Mouse (Mus musculus): ENCODE data around the gene Eif2b3.

Eif2b3 gene

DNA sequence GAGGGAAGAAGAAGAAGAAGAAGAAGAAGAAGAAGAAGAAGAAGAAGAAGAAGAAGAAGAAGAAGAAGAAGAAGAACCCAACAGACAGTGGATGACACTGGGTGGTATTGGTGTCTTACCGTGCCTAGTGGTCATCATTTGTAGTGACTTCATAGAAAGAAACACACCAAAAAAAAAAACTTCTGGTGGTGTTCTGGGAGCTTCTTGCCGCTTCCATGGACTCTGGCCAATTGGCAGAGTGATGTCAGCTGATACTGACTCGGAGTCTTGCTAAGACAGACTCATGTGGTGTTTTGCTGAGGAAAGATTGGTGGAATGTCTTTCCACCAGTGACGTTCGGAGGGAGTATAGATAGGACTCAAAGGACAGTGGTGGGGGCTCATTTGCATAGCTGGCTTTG, 9.0 kb upstream of the Eif2b3 start:
- in situ Hi-C loops (cut with MboI; ENCODE audit: unreplicated experiment in 2 of 2), result no loop called here

DNA sequence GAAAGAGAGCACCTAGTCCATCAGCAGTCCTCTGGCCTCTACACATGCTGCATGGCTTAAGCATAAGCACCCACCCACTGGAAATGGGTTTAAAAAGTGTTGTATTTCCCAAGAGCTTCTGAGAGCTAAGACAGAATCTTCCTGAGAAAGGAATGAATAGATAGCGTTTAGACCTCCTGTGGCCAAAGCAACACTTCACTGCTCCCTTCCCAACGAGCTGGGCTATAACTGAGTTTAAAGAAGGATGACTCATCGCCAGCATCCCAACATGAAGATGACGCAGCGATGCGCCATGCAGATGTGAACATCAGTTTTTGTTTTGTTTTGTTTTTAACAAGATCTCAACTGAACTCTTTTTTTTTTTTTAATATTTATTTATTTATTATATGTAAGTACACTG, 5.6 kb upstream of the Eif2b3 start:
- in situ Hi-C loops (cut with MboI; ENCODE audit: unreplicated experiment in 2 of 2), result no loop called here

DNA sequence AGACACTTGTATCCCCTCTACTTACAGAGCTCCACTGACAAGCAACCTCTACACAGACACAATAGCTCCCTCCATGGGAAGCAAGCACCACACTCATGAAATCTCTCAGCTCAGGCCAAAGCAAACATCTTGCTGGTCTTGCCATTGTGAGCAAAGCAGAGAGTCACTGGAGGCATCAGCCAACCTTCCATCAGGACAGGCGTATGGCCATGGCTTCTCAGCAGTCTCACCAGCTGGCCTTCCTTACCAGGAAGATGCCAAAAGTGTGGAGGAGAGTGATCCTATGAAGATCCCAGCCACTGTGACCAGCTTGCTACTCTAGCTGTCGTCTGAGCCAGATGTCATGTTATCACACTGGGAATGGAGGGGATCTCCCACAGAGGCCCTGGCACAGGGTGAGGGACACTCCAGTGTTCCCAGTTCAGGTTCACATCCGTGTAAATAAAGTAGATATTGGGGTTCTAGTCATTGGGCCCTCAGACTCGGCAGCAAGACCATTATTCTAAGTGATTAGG, 4.2 kb upstream of the Eif2b3 start:
- in situ Hi-C loops (cut with MboI; ENCODE audit: unreplicated experiment in 2 of 2), result no loop called here

DNA sequence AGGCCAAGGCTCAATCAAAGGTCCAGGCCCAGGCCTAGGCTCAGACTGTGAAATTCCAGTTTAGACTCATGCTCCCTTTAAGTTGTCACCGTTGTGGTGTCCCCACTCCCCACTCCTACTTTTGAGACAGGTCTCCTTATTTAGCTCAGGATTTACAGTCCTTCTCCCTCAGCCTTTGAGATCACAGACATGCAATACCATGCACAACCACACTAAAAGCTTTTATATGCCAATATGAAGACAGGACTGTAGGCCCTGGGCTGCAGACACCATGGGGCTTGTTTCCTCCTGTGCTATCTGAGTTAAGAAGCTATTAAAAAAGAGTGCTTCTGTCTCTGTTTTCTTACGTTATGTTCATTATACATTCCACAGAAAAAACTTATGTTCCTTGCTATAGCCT, 1.5 kb upstream of the Eif2b3 start:
- in situ Hi-C loops (cut with MboI; ENCODE audit: unreplicated experiment in 2 of 2), result no loop called here

DNA sequence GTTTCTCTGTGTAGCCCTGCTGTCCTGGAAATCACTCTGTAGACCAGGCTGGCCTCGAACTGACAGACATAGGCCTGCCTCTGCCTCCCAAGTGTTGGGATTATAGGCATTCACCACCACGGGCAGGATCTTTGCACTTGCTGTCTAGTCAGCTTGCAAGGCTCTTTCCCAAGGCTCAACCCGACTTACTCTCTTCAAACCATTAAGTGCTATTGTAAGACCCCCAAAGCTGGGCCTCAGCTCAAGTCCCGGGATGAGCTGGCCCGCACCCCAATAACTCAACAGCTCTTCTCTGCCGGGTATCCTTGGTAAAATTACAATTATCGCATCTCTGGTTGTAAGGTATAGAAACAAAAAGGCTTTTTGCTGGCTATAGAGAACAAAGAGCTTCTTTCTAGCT, 875 bp upstream of the Eif2b3 start:
- in situ Hi-C loops (cut with MboI; ENCODE audit: unreplicated experiment in 2 of 2), result no loop called here

DNA sequence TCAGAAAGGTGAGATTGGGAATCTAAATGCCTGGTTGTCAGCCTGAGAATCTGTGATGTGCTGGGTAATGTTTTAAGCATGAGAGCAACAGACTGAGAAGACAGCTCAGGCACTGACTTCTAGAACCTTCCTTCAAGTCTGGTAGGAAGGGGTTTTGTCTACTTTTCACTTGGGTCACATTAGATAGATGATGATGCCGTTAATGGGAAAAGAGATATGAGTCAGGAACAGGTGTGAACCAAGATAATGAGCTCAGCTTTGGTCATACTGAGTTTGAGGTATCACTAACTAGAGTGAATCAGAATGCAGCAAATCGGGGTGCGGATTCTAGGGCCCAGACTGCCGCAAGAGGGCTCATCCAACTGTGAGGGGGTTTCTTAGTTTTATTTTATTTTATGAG, 4.3 kb downstream of the Eif2b3 start:
- in situ Hi-C loops (cut with MboI; ENCODE audit: unreplicated experiment in 2 of 2), result no loop called here

DNA sequence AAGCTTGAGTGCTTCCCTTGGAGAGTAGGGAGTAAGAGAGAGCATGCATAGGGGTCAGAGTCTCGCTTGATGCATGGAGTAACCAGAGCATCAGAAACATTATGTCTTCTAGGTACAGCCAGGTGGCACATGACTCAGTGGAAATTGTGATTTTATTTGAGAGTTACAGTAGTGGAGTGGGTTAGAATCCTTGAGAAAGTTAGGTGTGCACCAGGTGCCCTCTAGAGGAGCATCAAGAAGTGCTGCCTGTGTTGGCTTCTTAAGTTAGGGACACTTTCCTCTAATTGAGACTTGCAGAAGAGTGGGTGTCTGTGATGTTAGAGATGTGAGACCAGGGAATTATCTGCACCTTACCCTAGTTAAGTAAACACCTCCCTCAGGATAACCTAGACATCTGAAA, 11.9 kb downstream of the Eif2b3 start:
- in situ Hi-C loops (cut with MboI; ENCODE audit: unreplicated experiment in 2 of 2), result no loop called here

DNA sequence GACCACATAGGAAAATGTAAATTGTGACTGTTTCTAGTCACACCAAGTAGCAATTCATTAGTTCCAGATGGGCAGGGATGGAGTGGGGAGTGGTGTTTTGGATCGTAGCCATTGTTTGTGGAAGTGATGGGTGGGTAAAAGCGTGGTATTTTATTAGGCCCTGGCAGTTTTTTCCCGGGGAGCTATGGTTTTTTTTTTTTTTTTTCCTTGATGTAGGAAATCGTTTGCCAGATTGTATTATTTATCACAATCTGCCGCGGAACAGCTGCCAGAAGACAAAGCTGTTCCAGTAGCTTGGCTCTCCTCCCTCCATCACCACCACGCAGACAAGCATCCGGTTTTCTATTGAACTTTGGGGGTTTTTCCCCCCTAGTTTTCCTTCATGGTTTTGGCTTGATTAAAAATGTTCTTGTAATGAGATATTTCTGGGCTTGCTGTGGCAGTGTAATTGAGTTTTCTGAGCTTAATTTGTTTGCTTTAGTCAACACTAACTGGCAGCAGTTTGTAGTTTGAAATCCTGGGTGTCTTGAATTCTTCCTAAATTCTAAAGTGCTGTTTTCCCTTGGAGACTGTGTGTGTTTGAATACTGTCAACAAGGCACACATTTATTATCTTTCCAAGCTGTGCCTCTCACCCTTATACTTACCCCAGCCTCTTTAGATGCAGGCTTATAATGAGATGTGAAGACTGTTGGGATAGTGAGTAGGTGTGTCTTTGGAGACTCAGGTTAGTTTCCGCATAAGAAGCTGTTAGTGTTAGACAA, 20.9 kb downstream of the Eif2b3 start:
- in situ Hi-C loops (cut with MboI; ENCODE audit: unreplicated experiment in 2 of 2), result no loop called here

DNA sequence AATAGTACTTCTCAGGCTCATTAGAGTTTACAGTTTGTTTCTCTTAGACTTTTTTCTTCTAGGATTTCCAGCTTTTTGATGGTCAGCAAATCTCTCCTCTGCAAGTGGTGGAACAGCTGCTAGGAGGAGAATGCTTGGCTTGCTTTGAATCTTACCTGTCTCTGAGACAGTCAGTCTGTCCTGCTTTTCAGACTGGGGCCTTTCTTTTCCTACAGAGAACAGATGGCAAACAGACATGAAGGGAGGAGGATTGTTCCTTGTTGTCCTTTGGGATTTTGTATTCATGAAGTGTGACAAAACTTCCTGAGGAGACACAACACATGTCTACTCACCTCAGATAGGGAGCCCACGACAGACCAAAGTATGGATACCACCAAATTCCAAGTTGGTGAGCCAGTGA, 21.6 kb downstream of the Eif2b3 start:
- in situ Hi-C loops (cut with MboI; ENCODE audit: unreplicated experiment in 2 of 2), result no loop called here

DNA sequence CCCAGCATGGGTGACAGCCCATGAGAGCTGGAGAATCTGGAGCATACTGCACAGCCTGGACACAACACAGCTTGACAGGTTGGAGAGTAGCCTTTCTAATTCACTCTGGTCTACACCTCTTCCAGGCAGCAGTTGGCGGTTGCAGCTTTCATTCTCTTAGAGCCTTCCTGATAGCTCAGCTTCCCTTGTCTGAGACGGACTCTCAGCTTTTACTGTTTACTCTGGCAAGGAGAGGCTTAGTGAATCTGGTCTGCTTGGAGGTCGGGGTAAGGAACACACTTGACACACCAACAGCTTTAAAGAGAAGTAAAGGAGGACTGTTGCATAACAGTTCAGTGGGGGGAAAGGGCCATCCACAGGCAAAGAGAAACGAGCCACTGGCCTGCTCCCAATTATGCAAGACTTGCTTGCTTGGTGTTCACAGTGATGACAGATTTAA, 22.1 kb downstream of the Eif2b3 start:
- in situ Hi-C loops (cut with MboI; ENCODE audit: unreplicated experiment in 2 of 2), result no loop called here

DNA sequence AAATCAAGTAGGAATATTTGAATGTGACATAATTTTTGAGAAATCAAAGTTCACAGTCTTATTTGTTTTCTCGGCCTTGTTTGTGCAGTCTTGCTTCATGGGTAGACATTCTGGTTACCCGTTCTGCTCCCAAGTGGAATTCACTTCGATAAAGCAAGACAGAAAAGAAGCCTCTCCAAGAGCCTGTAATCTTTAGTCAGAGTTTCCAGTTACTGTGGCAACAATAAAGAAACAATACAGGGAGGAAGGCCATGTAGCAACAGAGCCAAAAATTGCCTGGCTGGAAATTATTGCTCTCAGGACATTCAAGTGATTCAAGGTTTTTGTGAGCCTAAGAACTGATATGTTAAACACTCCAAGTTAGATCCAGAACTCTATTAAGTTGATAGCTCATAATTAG, 29.6 kb downstream of the Eif2b3 start:
- in situ Hi-C loops (cut with MboI; ENCODE audit: unreplicated experiment in 2 of 2), result no loop called here

DNA sequence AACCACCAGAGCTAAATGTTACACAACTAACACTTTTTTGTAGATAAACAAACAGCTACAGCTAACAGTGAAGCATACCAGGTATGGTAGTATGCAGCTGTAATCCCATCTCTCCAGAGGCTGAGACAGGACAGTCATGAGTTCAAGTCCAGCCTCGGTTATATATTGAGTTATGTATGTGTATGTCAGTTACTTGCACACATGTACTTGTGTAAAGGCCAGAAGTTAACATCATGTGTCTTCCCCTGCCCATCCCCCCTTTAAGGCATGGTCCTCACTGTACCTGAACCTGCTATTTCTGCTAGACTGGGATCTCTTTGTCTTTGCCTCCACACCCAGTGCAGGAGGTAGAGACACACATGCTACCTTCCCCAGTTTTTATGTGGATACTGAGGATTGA, 30.3 kb downstream of the Eif2b3 start:
- in situ Hi-C loops (cut with MboI; ENCODE audit: unreplicated experiment in 2 of 2), result no loop called here

DNA sequence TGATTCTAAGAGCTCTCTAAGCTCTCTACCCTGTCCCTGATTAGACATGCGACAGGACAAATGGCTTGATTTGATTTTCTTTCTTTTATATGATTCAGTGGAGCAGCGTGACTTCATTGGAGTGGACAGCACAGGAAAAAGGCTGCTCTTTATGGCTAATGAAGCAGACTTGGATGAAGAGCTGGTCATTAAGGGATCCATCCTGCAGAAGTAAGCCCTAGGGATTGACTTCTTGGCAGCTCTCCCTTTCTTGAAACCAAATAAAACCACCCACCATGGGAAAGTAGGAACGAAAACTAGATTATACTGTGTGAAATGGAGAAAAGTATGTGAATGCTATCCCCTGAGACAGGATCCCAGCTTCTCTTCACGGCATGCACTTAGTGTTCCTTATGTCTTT, 33.4 kb downstream of the Eif2b3 start:
- in situ Hi-C loops (cut with MboI; ENCODE audit: unreplicated experiment in 2 of 2), result no loop called here

DNA sequence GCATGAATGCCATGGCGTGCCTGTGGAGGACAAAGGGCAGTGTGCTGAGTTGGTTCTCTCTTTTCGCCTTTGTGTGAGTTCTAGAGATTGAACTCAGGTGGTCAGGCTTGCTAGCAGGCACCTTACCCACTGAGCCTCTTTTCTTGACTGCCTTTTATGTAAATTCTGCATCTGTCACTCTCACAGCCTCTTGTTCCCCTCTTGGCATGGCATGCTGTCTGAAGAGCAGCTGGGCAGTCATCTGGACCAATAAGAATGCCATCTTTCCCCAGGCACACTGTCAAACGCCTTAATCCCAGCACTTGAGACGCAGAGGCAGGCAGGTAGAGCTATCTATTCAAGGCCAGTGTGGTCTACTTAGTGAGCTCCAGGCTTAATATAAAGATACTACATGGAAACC, 34.8 kb downstream of the Eif2b3 start:
- in situ Hi-C loops (cut with MboI; ENCODE audit: unreplicated experiment in 2 of 2), result no loop called here

DNA sequence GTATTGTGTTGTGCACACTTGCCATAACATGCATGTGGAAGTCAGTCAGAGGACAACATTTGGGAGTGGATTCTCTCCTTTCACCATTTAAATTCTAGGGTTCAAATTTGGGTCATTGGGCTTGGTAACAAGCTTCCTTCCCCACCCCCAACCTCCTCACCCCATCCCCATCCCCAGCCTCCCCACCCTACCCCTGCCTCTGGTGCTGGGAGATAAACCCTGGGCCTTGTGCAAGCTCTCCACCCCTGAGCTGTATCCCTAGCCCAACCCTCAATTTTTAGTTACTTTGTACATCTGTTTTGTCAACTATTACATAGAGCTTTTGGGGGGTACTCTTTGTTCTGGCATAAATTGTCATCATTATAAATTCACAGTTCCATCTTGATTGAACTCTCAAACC, 36.9 kb downstream of the Eif2b3 start:
- in situ Hi-C loops (cut with MboI; ENCODE audit: unreplicated experiment in 2 of 2), result no loop called here

DNA sequence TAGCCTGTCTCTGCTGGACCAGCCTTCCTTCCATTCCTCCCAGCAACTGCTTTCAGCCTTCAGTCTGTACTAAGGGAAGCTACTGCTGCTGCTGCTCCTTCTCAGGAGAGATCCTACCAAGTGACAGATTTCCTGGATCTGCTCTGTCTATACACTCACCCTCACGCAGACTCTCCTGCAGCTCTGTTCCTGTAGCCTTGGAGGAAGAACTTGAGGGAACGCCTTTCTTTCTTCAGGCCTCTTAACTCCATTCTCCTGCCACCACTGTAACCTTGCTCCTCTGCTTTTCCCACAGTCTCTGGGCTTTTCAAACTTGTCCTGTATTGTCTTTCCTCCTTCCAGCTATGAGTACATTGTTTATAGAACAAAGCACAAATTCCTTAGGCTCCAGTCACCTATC, 37.3 kb downstream of the Eif2b3 start:
- in situ Hi-C loops (cut with MboI; ENCODE audit: unreplicated experiment in 2 of 2), result no loop called here

DNA sequence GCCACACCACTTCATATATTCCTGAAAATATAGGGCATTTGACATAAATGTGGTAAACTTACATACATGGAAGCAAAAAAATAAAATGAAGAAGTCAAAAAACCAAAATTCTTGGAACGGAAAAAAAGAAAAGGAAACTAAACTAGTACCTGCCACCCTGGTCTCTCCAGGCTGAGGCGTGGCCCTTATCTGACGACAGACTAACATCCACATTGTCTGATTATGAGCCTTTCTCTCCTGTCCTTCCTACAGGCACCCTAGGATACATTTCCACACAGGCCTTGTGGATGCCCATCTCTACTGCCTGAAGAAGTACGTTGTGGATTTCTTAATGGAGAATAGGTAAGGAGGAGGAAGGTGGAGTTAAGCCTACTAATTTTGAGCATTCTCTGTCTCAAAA, 39.3 kb downstream of the Eif2b3 start:
- in situ Hi-C loops (cut with MboI; ENCODE audit: unreplicated experiment in 2 of 2), result no loop called here

DNA sequence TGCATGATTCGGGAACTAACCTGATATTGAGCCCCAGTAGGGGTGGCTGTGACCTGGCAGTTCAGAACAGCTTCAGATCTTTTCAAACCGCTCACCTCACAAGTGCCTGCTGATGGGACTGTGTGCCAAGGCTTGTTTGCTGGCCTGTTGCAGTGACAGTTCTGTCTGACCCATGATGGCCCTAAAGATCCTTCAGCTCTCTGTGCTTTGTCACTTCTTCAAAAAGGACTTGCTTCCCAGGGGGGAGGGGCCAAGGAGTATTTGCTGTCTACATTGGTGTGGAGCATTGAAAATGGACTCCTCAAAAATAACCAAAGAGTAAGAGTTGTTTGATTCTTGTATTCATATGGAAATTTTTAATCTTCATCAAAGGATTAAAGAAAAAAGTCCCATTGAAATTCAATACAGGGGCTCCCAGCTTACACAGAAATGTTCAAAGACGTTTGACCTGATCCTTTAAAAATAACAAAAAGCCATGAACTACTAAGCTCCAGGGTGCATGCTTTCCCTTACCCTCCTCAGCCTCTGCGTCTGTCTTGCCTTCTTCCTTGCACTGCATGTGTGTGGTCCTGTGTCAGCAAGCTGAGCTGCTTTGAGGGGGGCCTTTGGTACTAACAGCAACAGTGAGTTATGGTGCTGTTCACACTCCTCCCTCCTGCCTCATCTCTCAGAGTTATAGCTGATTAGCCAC, 43.6 kb downstream of the Eif2b3 start:
- in situ Hi-C loops (cut with MboI; ENCODE audit: unreplicated experiment in 2 of 2), result no loop called here

DNA sequence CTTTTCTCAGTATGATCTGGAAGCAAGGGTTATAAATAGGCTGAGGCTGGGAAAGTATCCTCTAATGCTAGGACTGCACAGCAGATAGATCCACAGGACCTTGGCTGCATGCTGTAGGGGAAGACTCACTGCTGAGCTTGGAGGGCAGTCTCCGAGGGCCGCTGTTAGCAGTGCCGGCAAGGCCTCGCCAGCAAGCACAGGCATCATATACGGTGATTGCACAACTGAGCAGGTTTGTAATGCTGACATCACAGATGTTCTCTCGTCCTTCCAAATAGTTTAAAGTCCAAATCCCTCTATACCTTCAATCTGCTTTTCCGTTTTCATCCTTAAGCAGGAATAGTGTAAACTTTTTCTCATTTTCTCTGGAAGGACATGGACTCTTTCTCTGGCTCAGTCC, 48.8 kb downstream of the Eif2b3 start:
- in situ Hi-C loops (cut with MboI; ENCODE audit: unreplicated experiment in 2 of 2), result no loop called here

DNA sequence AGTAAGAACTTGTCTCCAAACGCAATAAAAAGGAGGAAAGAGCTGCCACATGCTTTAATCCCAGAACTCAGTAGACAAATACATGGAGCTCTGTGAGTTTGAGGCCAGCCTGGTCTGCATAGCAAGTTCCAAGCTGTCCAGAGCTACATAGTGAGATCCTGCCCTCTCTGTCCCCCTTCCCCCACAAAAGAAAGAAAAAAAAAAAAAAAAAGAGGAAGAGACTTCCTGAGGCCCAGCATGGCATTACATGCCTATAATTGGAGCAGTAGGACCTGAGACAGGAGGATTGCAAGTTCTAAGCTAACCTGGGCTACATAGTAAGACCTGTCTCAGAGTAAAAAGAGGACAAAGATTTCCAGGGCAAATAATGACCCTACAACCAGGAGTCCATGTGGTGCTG, 50.4 kb downstream of the Eif2b3 start:
- in situ Hi-C loops (cut with MboI; ENCODE audit: unreplicated experiment in 2 of 2), result no loop called here

DNA sequence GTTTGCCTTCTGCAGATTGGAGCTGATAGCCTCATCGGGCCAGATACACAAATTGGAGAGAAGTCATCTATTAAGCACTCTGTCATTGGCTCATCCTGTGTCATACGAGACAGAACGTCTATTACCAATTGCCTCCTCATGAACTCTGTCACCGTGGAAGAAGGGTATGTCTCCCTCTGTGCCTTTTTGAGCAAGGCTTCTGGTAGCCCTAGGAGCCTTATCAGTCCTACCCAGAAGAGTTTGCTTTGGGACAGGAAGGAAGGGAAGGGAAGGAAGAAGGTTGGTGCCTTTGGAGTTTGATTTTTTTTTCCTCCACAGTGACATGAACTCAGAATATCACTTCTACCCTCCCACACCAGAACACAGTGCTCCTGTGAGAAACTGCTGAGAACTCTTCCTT, 51.4 kb downstream of the Eif2b3 start:
- in situ Hi-C loops (cut with MboI; ENCODE audit: unreplicated experiment in 2 of 2), result no loop called here

DNA sequence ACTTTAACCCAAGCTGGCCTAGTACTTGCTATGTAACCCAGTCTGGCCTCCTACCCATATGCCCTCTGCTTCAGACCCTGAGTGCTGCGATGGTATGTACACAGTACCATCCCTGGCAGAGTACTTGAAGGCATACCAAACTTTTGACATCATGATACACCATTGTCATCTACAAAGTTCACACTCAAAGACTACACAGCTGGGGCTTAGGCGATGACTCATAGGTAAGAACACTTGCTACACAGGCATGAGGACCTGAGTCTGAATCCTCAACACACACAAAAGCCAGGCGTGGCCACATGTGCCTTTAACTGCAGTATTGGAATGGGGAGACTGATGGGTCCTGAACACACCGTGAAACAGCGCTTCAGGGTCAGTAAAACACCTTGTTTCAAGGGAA, 52.0 kb downstream of the Eif2b3 start:
- in situ Hi-C loops (cut with MboI; ENCODE audit: unreplicated experiment in 2 of 2), result no loop called here
